Mouse (Mus musculus) thymus, postnatal 4 days (tissue): Measurements from ENCODE around the gene Dohh.

ENCODE experiments used
- DNase-seq: peaks from one replicate; pipeline ENCODE4 v3.0.0; 2021

Gene Dohh

GRCm38 (mm10) chr10:81419111-81419928 lies 35.1 kb downstream of the Dohh start:
- peak; percentile 5 for DNase-seq

- peak; percentile 4 for DNase-seq
Observed at GRCm38 (mm10) chr10:81420191-81420767, 36.1 kb downstream of the Dohh start.

- no peak for DNase-seq
Observed at GRCm38 (mm10) chr10:81421041-81421796, 37.0 kb downstream of the Dohh start.

- no peak for DNase-seq
Observed at GRCm38 (mm10) chr10:81421797-81422100, 37.5 kb downstream of the Dohh start.

GRCm38 (mm10) chr10:81422191-81422590 lies 38.0 kb downstream of the Dohh start:
- peak; percentile 6 for DNase-seq

- no peak for DNase-seq
Observed at GRCm38 (mm10) chr10:81422661-81423217, 38.5 kb downstream of the Dohh start.

GRCm38 (mm10) chr10:81423476-81424245 lies 39.4 kb downstream of the Dohh start:
- DNase-seq = no peak

- DNase-seq = peak; percentile 16
Observed at GRCm38 (mm10) chr10:81424246-81425051, 40.2 kb downstream of the Dohh start.

- DNase-seq = peak; percentile 12
Observed at GRCm38 (mm10) chr10:81425236-81425850, 41.1 kb downstream of the Dohh start.

GRCm38 (mm10) chr10:81426081-81426671 lies 41.9 kb downstream of the Dohh start:
- peak; percentile 50 for DNase-seq

- DNase-seq = peak; percentile 52
Observed at GRCm38 (mm10) chr10:81426897-81427296, 42.7 kb downstream of the Dohh start.

- no peak for DNase-seq
Observed at GRCm38 (mm10) chr10:81427327-81427726, 43.1 kb downstream of the Dohh start.

- DNase-seq = peak; percentile 10
Observed at GRCm38 (mm10) chr10:81427804-81428506, 43.7 kb downstream of the Dohh start.

- peak; percentile 8 for DNase-seq
Observed at GRCm38 (mm10) chr10:81428507-81428870, 44.3 kb downstream of the Dohh start.

- DNase-seq = peak; percentile 26
Observed at GRCm38 (mm10) chr10:81429092-81429491, 44.9 kb downstream of the Dohh start.

GRCm38 (mm10) chr10:81429605-81430061 lies 45.4 kb downstream of the Dohh start:
- DNase-seq = peak; percentile 85

- DNase-seq = peak; percentile 86
Observed at GRCm38 (mm10) chr10:81430141-81430830, 46.1 kb downstream of the Dohh start.

- DNase-seq = peak; percentile 73
Observed at GRCm38 (mm10) chr10:81430831-81431525, 46.8 kb downstream of the Dohh start.
